ENCODE assay signal across 9 mouse cellular contexts in the genomic region with DNA sequence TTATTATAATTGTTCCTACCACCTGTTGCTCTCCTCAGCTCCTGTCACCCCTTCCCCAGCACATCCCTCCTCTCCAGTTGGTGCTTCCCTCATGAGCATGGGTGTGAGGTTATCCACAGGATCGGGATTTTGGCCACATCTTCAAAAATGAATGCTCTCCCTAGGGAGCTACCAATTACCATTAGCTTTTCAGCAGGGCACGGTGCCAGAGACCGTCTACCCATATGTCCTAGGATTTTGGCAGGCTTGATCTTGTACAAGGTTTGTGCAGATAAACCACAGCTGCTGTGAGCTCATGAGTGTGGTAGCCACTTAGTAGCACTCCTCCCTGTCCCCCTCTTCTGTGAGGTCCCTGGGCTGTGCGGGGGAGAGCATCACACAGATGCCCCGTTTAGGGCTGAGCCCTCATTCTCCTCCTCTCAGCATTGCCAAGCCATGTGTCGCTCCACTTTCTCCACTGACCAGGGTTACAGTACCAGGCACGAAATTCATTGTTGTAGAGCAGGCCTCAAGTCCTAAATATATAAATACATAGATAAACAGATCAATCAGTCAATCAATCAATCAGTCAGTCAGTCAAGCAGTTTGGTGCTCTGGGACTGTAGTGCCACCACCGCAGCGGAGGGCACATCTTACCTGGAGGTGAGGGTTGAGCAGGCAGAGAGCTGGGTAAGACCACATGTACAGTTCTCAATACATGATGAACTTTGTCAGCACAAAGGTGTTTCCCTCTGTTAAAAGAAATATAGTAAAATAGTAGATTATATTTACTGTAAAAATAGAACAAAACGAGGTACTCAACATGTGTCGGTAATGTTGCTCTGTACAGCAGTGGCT. TPM values are rescaled to one million over a fixed set of nuclear protein-coding genes. Genes with fewer than 3 reads are reported as not detected.
DNase-seq lines count a peak whose midpoint lies in the region; ATAC-seq and TF ChIP-seq lines count a peak whose summit lies in the region.
"Had no signal": no experiment of that assay in that cellular context is flagged by ENCODE, and none has a peak within 500 bp of the region (broad histone marks: within the 10 kb centered on the region; RNA-seq: fewer than 3 reads in every experiment).

No protein-coding gene starts in this region.

- no peak overlapping the region for H3K4me2 ChIP-seq in embryonic facial prominence, embryonic 13.5 days
- H3K4me2 ChIP-seq in stomach, embryonic 15.5 days, result no peak overlapping the region

- no peak overlapping the region for H3K9ac ChIP-seq in embryonic facial prominence, embryonic 13.5 days
- no peak overlapping the region for H3K9ac ChIP-seq in stomach, embryonic 15.5 days

- no peak for DNase-seq in embryonic facial prominence, embryonic 10.5 days (ENCODE audit: low spot score)
- peak; percentile 54 for DNase-seq in retina, postnatal 1 day
- DNase-seq in retina, embryonic 14.5 days (ENCODE audit: low spot score), result no peak
- peak; percentile 36 to 41 for DNase-seq in layer of hippocampus, adult 2 months (ENCODE audit: low spot score in 2 of 2)
- no peak for DNase-seq in embryo, embryonic 11 days
- DNase-seq in gastrocnemius, postnatal 4 days (ENCODE audit: low spot score in 2 of 2), result no peak
- DNase-seq: thymus, postnatal 14 days had no signal

- H3K27me3 ChIP-seq in embryonic facial prominence, embryonic 13.5 days, result no peaks in the 10 kb centered on the region
- H3K27me3 ChIP-seq in embryonic facial prominence, embryonic 10.5 days (replicated peaks; ENCODE audit: low read depth, poor library complexity, severe bottlenecking), result no peaks in the 10 kb centered on the region
- H3K27me3 ChIP-seq in stomach, embryonic 15.5 days (replicated peaks), result no peaks in the 10 kb centered on the region

- no peak overlapping the region for H3K27ac ChIP-seq in embryonic facial prominence, embryonic 13.5 days
- H3K27ac ChIP-seq in embryonic facial prominence, embryonic 10.5 days (replicated peaks), result no peak overlapping the region
- H3K27ac ChIP-seq in layer of hippocampus, adult 2 months, result peak overlapping the region; percentile 8; the same call in 1 of the 2 replicates
- H3K27ac ChIP-seq in stomach, embryonic 15.5 days, result no peak overlapping the region

- H3K4me1 ChIP-seq in embryonic facial prominence, embryonic 13.5 days, result peaks cover 42% of the 10 kb centered on the region
- peaks cover 42% of the 10 kb centered on the region for H3K4me1 ChIP-seq in embryonic facial prominence, embryonic 10.5 days
- peaks cover 14% of the 10 kb centered on the region for H3K4me1 ChIP-seq in stomach, embryonic 15.5 days

- no peaks in the 10 kb centered on the region for H3K9me3 ChIP-seq in embryonic facial prominence, embryonic 13.5 days
- no peaks in the 10 kb centered on the region for H3K9me3 ChIP-seq in embryonic facial prominence, embryonic 10.5 days
- H3K9me3 ChIP-seq in stomach, embryonic 15.5 days, result no peaks in the 10 kb centered on the region

- peaks cover 10% of the 10 kb centered on the region for H3K36me3 ChIP-seq in embryonic facial prominence, embryonic 13.5 days
- peaks cover 23% of the 10 kb centered on the region for H3K36me3 ChIP-seq in embryonic facial prominence, embryonic 10.5 days (replicated peaks)
- H3K36me3 ChIP-seq in stomach, embryonic 15.5 days, result no peaks in the 10 kb centered on the region

- H3K4me3 ChIP-seq in embryonic facial prominence, embryonic 13.5 days, result no peak overlapping the region
- no peak overlapping the region for H3K4me3 ChIP-seq in embryonic facial prominence, embryonic 10.5 days
- no peak overlapping the region for H3K4me3 ChIP-seq in layer of hippocampus, adult 2 months
- H3K4me3 ChIP-seq in stomach, embryonic 15.5 days (replicated peaks), result no peak overlapping the region

- 76% methylated on average over 11 of the region's 11 CpGs for WGBS in embryonic facial prominence, embryonic 13.5 days
- WGBS in embryonic facial prominence, embryonic 10.5 days, result 88% methylated on average over 11 of the region's 11 CpGs
- 68% methylated on average over 11 of the region's 11 CpGs for WGBS in stomach, embryonic 15.5 days

- TF ChIP-seq CTCF in layer of hippocampus, adult 2 months (conservative IDR thresholded peaks at IDR 0.05), result no peak

- ATAC-seq in embryonic facial prominence, embryonic 13.5 days (ENCODE audit: insufficient number of reproducible peaks, insufficient read depth, low FRiP score, low TSS enrichment, low read depth), result peak; percentile 69; the same call in 1 of the 2 replicates
- ATAC-seq in stomach, embryonic 15.5 days (ENCODE audit: insufficient read depth, low FRiP score, low read depth), result peak; percentile 42; the same call in 1 of the 2 replicates

RNA-seq across cellular contexts. Expression of a gene that starts 27.0 kb away (rescaled TPM):
- polyA plus RNA-seq in embryonic facial prominence, embryonic 13.5 days (2015; fragmentation: Nextera tagmentation; extraction: Ambion mirVana), result 9.7 and 10.9 TPM in 2 replicates
- 9.4 and 11.6 TPM in 2 replicates for polyA plus RNA-seq in embryonic facial prominence, embryonic 10.5 days (2016; fragmentation: Nextera tagmentation; extraction: Ambion mirVana)
- 10 to 100 TPM; 13.1 to 13.5 TPM for total RNA-seq in layer of hippocampus, adult 2 months (2021)
- polyA plus RNA-seq in stomach, embryonic 15.5 days (2015; fragmentation: Nextera tagmentation; extraction: Ambion mirVana), result 9.1 and 11.3 TPM in 2 replicates
- 10 to 100 TPM; 11.6 to 14.8 TPM for total RNA-seq in gastrocnemius, postnatal 4 days (2021)

Comparison
In these comparisons a context has a peak if more than half of its experiments do, and no peak if none do; other contexts are left out.
1. DNase-seq: peak in retina, postnatal 1 day (single experiment) and layer of hippocampus, adult 2 months (2 of 2); none in embryonic facial prominence, embryonic 10.5 days (single experiment), retina, embryonic 14.5 days (single experiment), embryo, embryonic 11 days (single experiment) and gastrocnemius, postnatal 4 days (0 of 2).